Mouse (Mus musculus) thymus, adult 2 months (tissue): ENCODE measurements at regions not wholly inside any gene's neighbourhood (a gene's known extent, or its start where the extent isn't known, plus 50 kb on each side); places are given as distances from the start of the nearest gene placed in this dataset.

Experiments
- CTCF ChIP-seq: fragments of 200-500 bp; IDR thresholded peaks from 2 replicates; pipeline ENCODE4 v1.5.1; 2012; ENCODE audit warnings: mild to moderate bottlenecking, control low read depth, low read length, moderate library complexity, borderline replicate concordance; ENCODE audit not compliant: control insufficient read depth, poor library complexity, insufficient read depth; ENCODE audit errors: extremely low read depth
- POLR2A ChIP-seq: fragments of 200-500 bp; IDR thresholded peaks from 2 replicates; pipeline ENCODE4 v1.6.1; 2012; ENCODE audit warnings: mild to moderate bottlenecking, low read length, control low read depth, moderate library complexity; ENCODE audit not compliant: control insufficient read depth, poor library complexity, insufficient read depth; ENCODE audit errors: extremely low read depth

DNA sequence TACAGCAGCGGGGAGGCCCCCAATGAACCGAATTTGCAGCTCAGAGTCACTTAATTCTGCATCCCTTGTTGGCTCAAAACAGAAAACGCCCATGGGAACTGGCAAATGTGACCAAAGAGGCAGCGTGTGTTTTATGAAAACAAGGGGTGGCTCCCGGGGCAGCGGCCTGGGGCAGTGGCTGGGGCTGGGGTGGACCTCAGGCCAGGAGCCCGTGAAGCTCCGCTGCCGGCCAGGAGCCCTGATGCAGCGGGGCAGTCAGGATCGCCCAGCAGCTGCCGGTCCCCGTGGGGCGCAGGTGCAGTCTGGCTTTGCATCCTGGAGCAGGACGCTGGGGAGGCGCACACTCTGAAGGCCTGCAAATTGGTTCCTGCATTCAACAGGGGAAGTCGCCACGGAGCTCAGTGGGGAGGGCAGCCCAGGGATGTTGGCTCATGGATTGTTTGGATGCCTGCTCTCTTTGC, 104.4 kb upstream of the Gm9887 start:
- TF ChIP-seq CTCF (no peak), POLR2A (no peak)
